Mouse (Mus musculus): Measurements from ENCODE around the gene Abhd16b.

DNA sequence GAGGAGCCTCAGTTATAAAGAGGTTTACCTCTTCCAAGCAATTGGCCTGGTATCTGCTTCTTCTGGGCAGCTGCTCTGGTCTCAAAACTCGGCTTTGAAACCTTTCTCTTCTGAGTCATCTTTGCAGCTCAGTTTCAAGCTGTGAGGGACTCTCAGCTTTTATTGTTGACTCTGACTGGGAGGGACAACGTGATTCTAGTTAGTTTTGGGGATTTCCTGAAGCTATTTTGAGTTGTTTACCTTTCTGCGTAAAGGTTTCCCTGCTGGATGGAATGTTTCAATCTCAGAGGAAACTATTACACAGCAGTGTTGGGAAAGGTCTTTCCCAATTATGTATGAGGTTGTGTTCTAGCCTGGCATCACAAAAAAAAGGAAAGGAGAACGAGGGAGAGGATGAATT lies 5.6 kb downstream of the Abhd16b start:
- TF ChIP-seq CTCF (IDR thresholded peaks at IDR 0.05; ENCODE audit: low read depth) (no peak), EP300 (IDR thresholded peaks at IDR 0.05; ENCODE audit: low read depth) (no peak)
